Mouse (Mus musculus): ENCODE data around the gene Naa11.

GRCm38 (mm10) chr5:97355152-97355551 is 37.0 kb downstream of the Naa11 start:
- TF ChIP-seq GATA1 (IDR thresholded peaks at IDR 0.05; ENCODE audit: low read length) (no peak), TAL1 (IDR thresholded peaks at IDR 0.05; ENCODE audit: low read length) (no peak)

All from erythroblast, embryonic 14.5 days (primary cell).